Mouse (Mus musculus): ENCODE measurements around the gene Prss2. TPM values are rescaled to one million over a fixed set of nuclear protein-coding genes. Genes with fewer than 3 reads are reported as not detected.
"Not testable (repeated sequence)": the region's sequence is repeated elsewhere in the genome, so short reads cannot be mapped to it uniquely, and the experiment has no call there.

The Prss2 gene
- total RNA-seq, 4 experiments from 2014 or later = not detected

- no peak for DNase-seq (ENCODE audit: low spot score in 2 of 2)
These were observed 32.9 kb downstream of the Prss2 start for GRCm38 (mm10) chr6:41554295-41555169.

- no peak for DNase-seq (ENCODE audit: low spot score in 2 of 2)
These were observed 34.8 kb downstream of the Prss2 start for GRCm38 (mm10) chr6:41556389-41556788.

- no peak for DNase-seq (ENCODE audit: low spot score in 2 of 2)
These were observed 35.9 kb downstream of the Prss2 start for GRCm38 (mm10) chr6:41557468-41557867.

GRCm38 (mm10) chr6:41558271-41558670 lies 36.7 kb downstream of the Prss2 start:
- DNase-seq (ENCODE audit: low spot score in 2 of 2) = no peak

GRCm38 (mm10) chr6:41559331-41559730 lies 37.7 kb downstream of the Prss2 start:
- no peak for DNase-seq (ENCODE audit: low spot score in 2 of 2)

GRCm38 (mm10) chr6:41560273-41560672 lies 38.7 kb downstream of the Prss2 start:
- no peak for DNase-seq (ENCODE audit: low spot score in 2 of 2)

- no peak for DNase-seq (ENCODE audit: low spot score in 2 of 2)
These were observed 41.0 kb downstream of the Prss2 start for GRCm38 (mm10) chr6:41562598-41562997.

- DNase-seq (ENCODE audit: low spot score in 2 of 2) = not testable (repeated sequence)
These were observed 41.7 kb downstream of the Prss2 start for GRCm38 (mm10) chr6:41563104-41563951.

GRCm38 (mm10) chr6:41565261-41565660 lies 43.7 kb downstream of the Prss2 start:
- DNase-seq (ENCODE audit: low spot score in 2 of 2) = no peak

- no peak for DNase-seq (ENCODE audit: low spot score in 2 of 2)
These were observed 45.4 kb downstream of the Prss2 start for GRCm38 (mm10) chr6:41566965-41567364.

GRCm38 (mm10) chr6:41569078-41569477 lies 47.5 kb downstream of the Prss2 start:
- DNase-seq (ENCODE audit: low spot score in 2 of 2) = no peak

Other genes starting within 250 kb of the Prss2 start
- not detected for gene Try4, start 219.5 kb upstream of the Prss2 start, total RNA-seq (2022)
- not detected for gene Try5, start 204.9 kb upstream of the Prss2 start, total RNA-seq (2022)
- not detected for gene Try10, start 167.7 kb upstream of the Prss2 start, total RNA-seq (2022)
- not detected for gene Prss3, start 144.1 kb upstream of the Prss2 start, total RNA-seq (2022)
- not detected for gene Gm5771, start 129.4 kb upstream of the Prss2 start, total RNA-seq (2022)
- not detected for gene Gm10334, start 75.6 kb upstream of the Prss2 start, total RNA-seq (2022)
- not detected for gene Prss1, start 62.9 kb upstream of the Prss2 start, total RNA-seq (2022)
- gene Ephb6, start 83.7 kb downstream of the Prss2 start, total RNA-seq (2022) = 1 to 10 TPM in 1 of 4 experiments, under 1 TPM in 3; 0.39 to 1.2 (median 0.71) TPM
- gene Trpv6, start 114.6 kb downstream of the Prss2 start, total RNA-seq (2022) = not detected
- not detected for gene Trpv5, start 159.0 kb downstream of the Prss2 start, total RNA-seq (2022)
- not detected for gene Llcfc1, start 162.6 kb downstream of the Prss2 start, total RNA-seq (2022)
- gene Kel, start 182.6 kb downstream of the Prss2 start, total RNA-seq (2022) = not detected

Measured in gastrocnemius, adult 8-10 months (tissue).